Mouse (Mus musculus): ENCODE measurements around the gene Rbm14. TPM values are rescaled to one million over a fixed set of nuclear protein-coding genes. Genes with fewer than 3 reads are reported as not detected.
"Not testable (repeated sequence)": the region's sequence is repeated elsewhere in the genome, so short reads cannot be mapped to it uniquely, and the experiment has no call there.

The Rbm14 gene
- polyA plus RNA-seq, 2 experiments = 69.8 to 69.9 TPM

- Histone ChIP-seq H3K4me1 (ENCODE audit: control insufficient read depth, insufficient read depth, low read length) (peaks cover under 1% of the 10 kb centered on the region; the same call in 1 of the 2 replicates), H3K27ac (replicated peaks; ENCODE audit: low read depth, low read length) (no peak overlapping the region), H3K4me3 (replicated peaks; ENCODE audit: low read length) (no peak overlapping the region), H3K9me3 (ENCODE audit: control insufficient read depth, low read length) (no peaks in the 10 kb centered on the region), H3K27me3 (ENCODE audit: control insufficient read depth, insufficient read depth, low read length) (no peaks in the 10 kb centered on the region), H3K36me3 (ENCODE audit: control insufficient read depth, insufficient read depth, low read length) (no peaks in the 10 kb centered on the region), H3K4me2 (replicated peaks; ENCODE audit: low read depth, low read length, severe bottlenecking) (no peak overlapping the region), H3K9ac (ENCODE audit: low read depth, low read length, severe bottlenecking) (no peak overlapping the region)
- TF ChIP-seq POLR2A (IDR thresholded peaks at IDR 0.05; ENCODE audit: borderline replicate concordance, extremely low read depth, insufficient read depth, insufficient read length) = no peak
- 69% methylated on average over 1 of the region's 1 CpGs for WGBS
- ATAC-seq (ENCODE audit: low FRiP score, low read depth) (no peak), DNase-seq (ENCODE audit: low spot score) (no peak)
These were observed 5.9 kb upstream of the Rbm14 start for GRCm38 (mm10) chr19:4817182-4817835.

GRCm38 (mm10) chr19:4813015-4813414 is 1.6 kb upstream of the Rbm14 start:
- no peak for ATAC-seq (ENCODE audit: low FRiP score, low read depth)
- no peak overlapping the region for H3K4me3 ChIP-seq (replicated peaks; ENCODE audit: low read length)
- H3K27me3 ChIP-seq (ENCODE audit: control insufficient read depth, insufficient read depth, low read length) = no peaks in the 10 kb centered on the region
- H3K27ac ChIP-seq (replicated peaks; ENCODE audit: low read depth, low read length) = no peak overlapping the region
- WGBS = 83% methylated on average over 6 of the region's 6 CpGs
- no peak overlapping the region for H3K9ac ChIP-seq (ENCODE audit: low read depth, low read length, severe bottlenecking)
- H3K4me2 ChIP-seq (replicated peaks; ENCODE audit: low read depth, low read length, severe bottlenecking) = no peak overlapping the region
- no peaks in the 10 kb centered on the region for H3K36me3 ChIP-seq (ENCODE audit: control insufficient read depth, insufficient read depth, low read length)
- no peaks in the 10 kb centered on the region for H3K9me3 ChIP-seq (ENCODE audit: control insufficient read depth, low read length)
- H3K4me1 ChIP-seq (ENCODE audit: control insufficient read depth, insufficient read depth, low read length) = peaks cover 20% of the 10 kb centered on the region
- no peak for DNase-seq (ENCODE audit: low spot score)
- TF ChIP-seq POLR2A (IDR thresholded peaks at IDR 0.05; ENCODE audit: borderline replicate concordance, extremely low read depth, insufficient read depth, insufficient read length) = no peak

GRCm38 (mm10) chr19:4812334-4812949 is 1.0 kb upstream of the Rbm14 start:
- WGBS = 76% methylated on average over 8 of the region's 8 CpGs
- Histone ChIP-seq H3K4me3 (replicated peaks; ENCODE audit: low read length) (peak overlapping the region; percentile 91), H3K4me2 (replicated peaks; ENCODE audit: low read depth, low read length, severe bottlenecking) (peak overlapping the region; percentile 93), H3K4me1 (ENCODE audit: control insufficient read depth, insufficient read depth, low read length) (peaks cover 21% of the 10 kb centered on the region), H3K9ac (ENCODE audit: low read depth, low read length, severe bottlenecking) (peak overlapping the region; percentile 88), H3K27ac (replicated peaks; ENCODE audit: low read depth, low read length) (peak overlapping the region; percentile 95)
- not testable (repeated sequence) for H3K36me3 ChIP-seq (ENCODE audit: control insufficient read depth, insufficient read depth, low read length); H3K27me3 ChIP-seq (ENCODE audit: control insufficient read depth, insufficient read depth, low read length); ATAC-seq (ENCODE audit: low FRiP score, low read depth); H3K9me3 ChIP-seq (ENCODE audit: control insufficient read depth, low read length); DNase-seq (ENCODE audit: low spot score)

- Histone ChIP-seq H3K36me3 (ENCODE audit: control insufficient read depth, insufficient read depth, low read length) (no peaks in the 10 kb centered on the region), H3K4me2 (replicated peaks; ENCODE audit: low read depth, low read length, severe bottlenecking) (peak overlapping the region; percentile 93), H3K4me3 (replicated peaks; ENCODE audit: low read length) (peak overlapping the region; percentile 91), H3K4me1 (ENCODE audit: control insufficient read depth, insufficient read depth, low read length) (peaks cover 21% of the 10 kb centered on the region), H3K9ac (ENCODE audit: low read depth, low read length, severe bottlenecking) (peak overlapping the region; percentile 88), H3K27me3 (ENCODE audit: control insufficient read depth, insufficient read depth, low read length) (no peaks in the 10 kb centered on the region), H3K9me3 (ENCODE audit: control insufficient read depth, low read length) (no peaks in the 10 kb centered on the region), H3K27ac (replicated peaks; ENCODE audit: low read depth, low read length) (peak overlapping the region; percentile 95)
- ATAC-seq (ENCODE audit: low FRiP score, low read depth) (peak; percentile 68), DNase-seq (ENCODE audit: low spot score) (no peak)
- WGBS = 3% methylated on average over 12 of the region's 12 CpGs
- no peak for TF ChIP-seq POLR2A (IDR thresholded peaks at IDR 0.05; ENCODE audit: borderline replicate concordance, extremely low read depth, insufficient read depth, insufficient read length)
These were observed 442 bp upstream of the Rbm14 start for GRCm38 (mm10) chr19:4811909-4812242.

GRCm38 (mm10) chr19:4810746-4811062 is 730 bp downstream of the Rbm14 start:
- no peak for TF ChIP-seq POLR2A (IDR thresholded peaks at IDR 0.05; ENCODE audit: borderline replicate concordance, extremely low read depth, insufficient read depth, insufficient read length)
- Histone ChIP-seq H3K4me2 (replicated peaks; ENCODE audit: low read depth, low read length, severe bottlenecking) (peak overlapping the region; percentile 93), H3K4me1 (ENCODE audit: control insufficient read depth, insufficient read depth, low read length) (peaks cover 21% of the 10 kb centered on the region), H3K9me3 (ENCODE audit: control insufficient read depth, low read length) (no peaks in the 10 kb centered on the region), H3K27ac (replicated peaks; ENCODE audit: low read depth, low read length) (peak overlapping the region; percentile 95), H3K9ac (ENCODE audit: low read depth, low read length, severe bottlenecking) (peak overlapping the region; percentile 88), H3K36me3 (ENCODE audit: control insufficient read depth, insufficient read depth, low read length) (no peaks in the 10 kb centered on the region; the same call in 1 of the 2 replicates), H3K27me3 (ENCODE audit: control insufficient read depth, insufficient read depth, low read length) (no peaks in the 10 kb centered on the region), H3K4me3 (replicated peaks; ENCODE audit: low read length) (peak overlapping the region; percentile 91)
- no peak for DNase-seq (ENCODE audit: low spot score)
- ATAC-seq (ENCODE audit: low FRiP score, low read depth) = no peak
- WGBS = 0% methylated on average over 16 of the region's 17 CpGs
